Mouse (Mus musculus) liver, postnatal 0 days (tissue): Measurements from ENCODE around the gene Lama2.

Source experiments
- CTCF ChIP-seq: sonication (generic); IDR thresholded peaks from 2 replicates; pipeline ENCODE4 v1.5.1; 2016; ENCODE audit warnings: antibody characterized with exemption, low read depth
- EP300 ChIP-seq: IDR thresholded peaks from 2 replicates; pipeline ENCODE4 v1.6.1; 2016; ENCODE audit warnings: antibody characterized with exemption, low read depth, mild to moderate bottlenecking

- TF ChIP-seq CTCF (no peak), EP300 (no peak)
Measured at GRCm38 (mm10) chr10:27265812-27266211, 353.7 kb downstream of the Lama2 start.
